Comparison of ENCODE assay signal across 9 mouse cellular contexts in the genomic region with DNA sequence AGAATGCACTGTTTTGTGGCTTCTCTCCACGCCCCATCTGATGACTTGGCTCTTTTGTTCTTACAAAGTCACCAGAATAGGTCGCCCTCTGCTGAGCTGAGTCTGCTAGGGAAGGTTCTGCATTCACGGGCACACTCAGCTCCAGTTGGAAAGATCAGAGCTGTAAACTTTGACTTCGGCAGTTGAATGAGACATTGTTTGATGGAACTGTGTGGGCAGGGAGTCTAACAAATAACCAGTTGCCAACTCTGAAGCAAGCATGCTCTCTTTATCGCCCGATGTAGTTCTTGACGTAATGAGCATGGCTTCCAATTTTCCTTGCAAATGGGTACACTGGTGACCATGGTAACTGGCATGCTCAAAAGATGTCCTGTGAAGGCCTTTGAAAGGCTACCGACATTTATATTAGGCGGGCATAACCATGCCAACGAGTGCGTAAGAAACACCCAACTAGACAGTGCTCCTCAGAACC.
DNase-seq lines count a peak whose midpoint lies in the region; ATAC-seq and TF ChIP-seq lines count a peak whose summit lies in the region.
"Had no signal": no experiment of that assay in that cellular context is flagged by ENCODE, and none has a peak within 500 bp of the region (broad histone marks: within the 10 kb centered on the region; RNA-seq: fewer than 3 reads in every experiment).

No protein-coding gene starts in this region.

- no peaks in the 10 kb centered on the region for H3K4me1 ChIP-seq in thymus, adult 2 months (replicated peaks; ENCODE audit: control insufficient read depth, insufficient read depth, low read length)
- H3K4me1 ChIP-seq: heart, embryonic 15.5 days had no signal

- no peaks in the 10 kb centered on the region for H3K27me3 ChIP-seq in thymus, adult 2 months (ENCODE audit: control insufficient read depth, insufficient read depth, low read length)
- H3K27me3 ChIP-seq: heart, embryonic 15.5 days had no signal

- no peak for ATAC-seq in erythroid progenitor cell, adult 5-6 weeks (replicated peaks; ENCODE audit: low FRiP score, poor library complexity, severe bottlenecking)

- peak overlapping the region; percentile 29; the same call in 1 of the 2 replicates for H3K27ac ChIP-seq in gastrocnemius, adult 2 months
- H3K27ac ChIP-seq in thymus, adult 2 months (ENCODE audit: control insufficient read depth, insufficient read depth, low read length): no peak overlapping the region
- H3K27ac ChIP-seq: heart, embryonic 15.5 days had no signal

- TF ChIP-seq CTCF in gastrocnemius, adult 2 months (IDR thresholded peaks at IDR 0.05): peak; percentile 40
- TF ChIP-seq CTCF in thymus, adult 2 months (IDR thresholded peaks at IDR 0.05; ENCODE audit: borderline replicate concordance, control insufficient read depth, extremely low read depth, insufficient read depth, low read length, poor library complexity): no peak

- intact Hi-C loops in gastrocnemius, adult 2 months (cut with DNase I): no loop called here
- intact Hi-C loops in gastrocnemius, postnatal 36 days (cut with DNase I): no loop called here
- intact Hi-C loops in left cerebral cortex, postnatal 25 days (cut with DNase I): no loop called here

- no peaks in the 10 kb centered on the region for H3K36me3 ChIP-seq in thymus, adult 2 months (ENCODE audit: control insufficient read depth, insufficient read depth, low read length)
- H3K36me3 ChIP-seq: heart, embryonic 15.5 days had no signal

- 66% methylated on average over 11 of the region's 11 CpGs for WGBS in thymus, adult 2 months

- DNase-seq in gastrocnemius, adult 2 months: no peak
- DNase-seq in gastrocnemius, postnatal 36 days: no peak
- peak; percentile 11 for DNase-seq in thymus, adult 2 months
- DNase-seq in thymus, adult 18-20 months: no peak
- peak; percentile 23 to 43 for DNase-seq in frontal cortex, postnatal 36 days (ENCODE audit: low spot score in 2 of 2)
- DNase-seq in left cerebral cortex, postnatal 25 days (ENCODE audit: low spot score in 2 of 2): peak; percentile 37 to 53
- no peak for DNase-seq in T-cell, adult 2 months (ENCODE audit: low spot score)

- TF ChIP-seq POLR2A in thymus, adult 2 months (IDR thresholded peaks at IDR 0.05; ENCODE audit: control insufficient read depth, extremely low read depth, insufficient read depth, low read length, poor library complexity): no peak

- H3K4me3 ChIP-seq in gastrocnemius, adult 2 months: peak overlapping the region; percentile 11
- H3K4me3 ChIP-seq in thymus, adult 2 months (ENCODE audit: control insufficient read depth, insufficient read depth, low read length): no peak overlapping the region
- H3K4me3 ChIP-seq: heart, embryonic 15.5 days had no signal

Comparison
In these comparisons a context has a peak if more than half of its experiments do, and no peak if none do; other contexts are left out.
1. DNase-seq: peak in thymus, adult 2 months (single experiment), frontal cortex, postnatal 36 days (2 of 2) and left cerebral cortex, postnatal 25 days (2 of 2); none in gastrocnemius, adult 2 months (single experiment), gastrocnemius, postnatal 36 days (0 of 2), thymus, adult 18-20 months (0 of 2) and T-cell, adult 2 months (single experiment).